Mouse (Mus musculus) forebrain, embryonic 12.5 days (tissue): ENCODE results near the gene Slc29a4. TPM values are rescaled to one million over a fixed set of nuclear protein-coding genes. Genes with fewer than 3 reads are reported as not detected.

Experiments used
- polyA plus RNA-seq: library from polyadenylated mRNA; unstranded; fragments of >200 nt; fragmentation: Nextera tagmentation; extraction: Ambion mirVana; gene quantifications from 2 replicates; pipeline ENCODE4 v1.2.1, GENCODE M21; 2016

Slc29a4 gene
- polyA plus RNA-seq, 1 experiment from 2014 or later: 43.4 TPM

Other genes with a start within 250 kb of the Slc29a4 start
- gene Ap5z1, start 228.6 kb upstream of the Slc29a4 start, polyA plus RNA-seq: 12.7 and 15.2 TPM in 2 replicates
- gene Papolb, start 162.4 kb upstream of the Slc29a4 start, polyA plus RNA-seq: 0.10 and 0.19 TPM in 2 replicates
- gene Radil, start 141.4 kb upstream of the Slc29a4 start, polyA plus RNA-seq: 3.2 and 3.3 TPM in 2 replicates
- gene Mmd2, start 83.7 kb upstream of the Slc29a4 start, polyA plus RNA-seq: 17.7 and 20.0 TPM in 2 replicates
- 59.7 and 60.4 TPM in 2 replicates for gene Wipi2, start 64.8 kb upstream of the Slc29a4 start, polyA plus RNA-seq
- 56.8 and 64.6 TPM in 2 replicates for gene Tnrc18, start 125.2 kb downstream of the Slc29a4 start, polyA plus RNA-seq
- 24.0 and 24.6 TPM in 2 replicates for gene Fbxl18, start 202.9 kb downstream of the Slc29a4 start, polyA plus RNA-seq
- 12,389 and 14,301 TPM in 2 replicates for gene Actb, start 214.2 kb downstream of the Slc29a4 start, polyA plus RNA-seq